Mouse (Mus musculus) cerebellum, adult 2 months (tissue): Measurements from ENCODE around the gene Bnip2. TPM values are rescaled to one million over a fixed set of nuclear protein-coding genes. Genes with fewer than 3 reads are reported as not detected.
"Not testable (repeated sequence)": the region's sequence is repeated elsewhere in the genome, so short reads cannot be mapped to it uniquely, and the experiment has no call there.

Source experiments
- DNase-seq, 2 experiments: peaks; one replicate each; pipeline ENCODE4 v3.0.0; 2021
- H3K27ac ChIP-seq: fragments of 200-500 bp; 2 replicates; pipeline ENCODE4 v1.5.1; 2012; ENCODE audit warnings: low read length, control low read depth, inconsistent platforms; ENCODE audit not compliant: insufficient read depth
- H3K27me3 ChIP-seq: fragments of 200-500 bp; 2 replicates; pipeline ENCODE4 v1.6.1; 2012; ENCODE audit warnings: inconsistent platforms, mild to moderate bottlenecking, low read length, moderate library complexity; ENCODE audit not compliant: control insufficient read depth, insufficient read depth
- H3K4me1 ChIP-seq: fragments of 200-500 bp; 2 replicates; pipeline ENCODE4 v1.6.1; 2011; ENCODE audit warnings: low read length; ENCODE audit not compliant: control insufficient read depth, insufficient read depth
- H3K4me3 ChIP-seq: fragments of 200-500 bp; replicated peaks from 2 replicates; pipeline ENCODE3; 2011; ENCODE audit warnings: mild to moderate bottlenecking, low read depth, low read length, control low read depth; ENCODE audit not compliant: insufficient read depth
- CTCF ChIP-seq: fragments of 200-500 bp; IDR thresholded peaks from 2 replicates; pipeline ENCODE4 v1.5.1; 2011; ENCODE audit warnings: low read depth, mild to moderate bottlenecking, control low read depth, low read length, moderate library complexity, borderline replicate concordance; ENCODE audit not compliant: insufficient read depth
- POLR2A ChIP-seq: fragments of 200-500 bp; IDR thresholded peaks from 2 replicates; pipeline ENCODE4 v1.6.1; 2011; ENCODE audit warnings: low read length, control low read depth, borderline replicate concordance; ENCODE audit not compliant: insufficient read depth
- WGBS: fragments of 180-500 bp; shearing (Covaris S2); methylation state at CpG from one replicate; pipeline ENCODE4 v1.1.7; 2018; 5-methylcytosine and 5-hydroxymethylcytosine counted together
- polyA plus RNA-seq: library from polyadenylated mRNA; depleted of rRNA; stranded (reverse); fragments of >200 nt; gene quantifications from 2 replicates; pipeline ENCODE4 v1.2.3, GENCODE M21; 2012

Gene Bnip2
- polyA plus RNA-seq, 1 experiment, result 43.7 TPM

DNA sequence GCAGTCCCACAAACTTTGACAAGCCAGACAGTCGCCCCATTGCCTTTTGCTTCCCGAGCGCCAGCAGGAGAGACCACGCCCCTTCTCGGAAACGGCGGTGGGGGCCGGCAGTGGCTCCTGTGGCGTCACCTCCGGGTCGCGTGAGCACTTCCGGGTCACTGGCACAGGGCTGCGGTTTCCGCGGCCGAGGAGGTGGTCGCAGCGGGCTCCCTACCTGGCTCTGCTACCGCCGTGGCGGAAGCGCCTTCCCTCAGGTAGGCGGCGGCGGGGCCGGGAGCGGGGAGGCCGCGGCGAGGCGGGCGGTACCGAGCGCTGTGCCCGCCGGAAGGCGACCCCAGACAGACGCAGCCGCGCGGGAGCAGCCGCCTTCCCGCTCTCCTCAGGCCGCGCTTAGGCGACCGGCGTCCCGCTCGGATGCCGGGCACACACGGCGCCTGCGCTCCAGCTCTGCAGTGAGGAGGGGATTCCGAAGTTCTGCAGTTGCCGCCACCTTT is 23.2 kb downstream of the Bnip2 start, which contains the start of gene Gtf2a2:
Gene Gtf2a2, plus strand, starts transcription at position 143 of the 494 bp plus-strand sequence.
- 1% methylated on average over 55 of the region's 57 CpGs for WGBS
- DNase-seq, result peak; percentile 90 to 93
- TF ChIP-seq POLR2A (peak; percentile 83), CTCF (no peak)
- peak within 1 kb of the TSS; percentile 72 for H3K4me3 ChIP-seq
- 0 out of 2 replicates have a peak within 1 kb of the TSS, but pooled peaks have one; percentile 69 for H3K27ac ChIP-seq
- H3K27me3 ChIP-seq, result no peaks in the 10 kb centered on the region
- H3K4me1 ChIP-seq, result no peaks in the 10 kb centered on the region; the same call in 1 of the 2 replicates

DNA sequence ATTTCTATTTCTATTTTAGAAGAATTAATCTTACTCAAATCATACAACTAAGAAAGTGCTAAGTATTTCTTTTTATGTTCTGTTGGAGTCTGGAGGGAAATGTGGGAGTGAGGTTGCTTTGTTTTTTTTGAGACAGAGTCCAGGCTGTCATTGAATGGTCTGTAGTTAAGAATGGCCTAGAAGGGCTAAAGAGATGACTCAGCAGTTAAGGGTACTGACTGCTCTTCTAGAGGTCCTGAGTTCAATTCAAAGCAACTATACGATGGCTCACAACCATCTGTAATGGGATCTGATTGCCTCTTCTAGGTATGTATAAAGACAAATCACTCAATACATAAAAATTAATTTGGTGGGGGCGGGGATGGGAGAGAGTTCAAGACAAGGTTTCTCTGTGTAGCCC is 26.4 kb downstream of the Bnip2 start:
- Histone ChIP-seq H3K27ac (no peak overlapping the region), H3K4me3 (no peak overlapping the region), H3K27me3 (no peaks in the 10 kb centered on the region), H3K4me1 (no peaks in the 10 kb centered on the region; the same call in 1 of the 2 replicates)
- WGBS, result 97% methylated on average over 2 of the region's 2 CpGs
- TF ChIP-seq CTCF (no peak), POLR2A (no peak)
- no peak for DNase-seq

GRCm38 (mm10) chr9:70018879-70019278 is 29.6 kb downstream of the Bnip2 start:
- no peak overlapping the region for H3K4me3 ChIP-seq
- H3K27me3 ChIP-seq, result no peaks in the 10 kb centered on the region
- peak; percentile 14; the same call in 1 of the 2 replicates for TF ChIP-seq CTCF
- TF ChIP-seq POLR2A, result no peak
- DNase-seq, result peak in 1 of 2 experiments; percentile 7
- H3K27ac ChIP-seq, result no peak overlapping the region
- H3K4me1 ChIP-seq, result no peaks in the 10 kb centered on the region

GRCm38 (mm10) chr9:70021610-70022009 is 32.3 kb downstream of the Bnip2 start:
- 68% methylated on average over 1 of the region's 1 CpGs for WGBS
- no peaks in the 10 kb centered on the region for H3K27me3 ChIP-seq
- no peak for DNase-seq
- no peak overlapping the region for H3K27ac ChIP-seq
- H3K4me3 ChIP-seq, result no peak overlapping the region
- no peaks in the 10 kb centered on the region for H3K4me1 ChIP-seq
- TF ChIP-seq POLR2A, result no peak
- no peak for TF ChIP-seq CTCF

- DNase-seq, result no peak
- WGBS, result 93% methylated on average over 4 of the region's 4 CpGs
- TF ChIP-seq CTCF, result no peak
- no peak for TF ChIP-seq POLR2A
- Histone ChIP-seq H3K4me3 (no peak overlapping the region), H3K27me3 (no peaks in the 10 kb centered on the region), H3K4me1 (no peaks in the 10 kb centered on the region), H3K27ac (no peak overlapping the region)
Measured at GRCm38 (mm10) chr9:70022083-70022482, 32.8 kb downstream of the Bnip2 start.

GRCm38 (mm10) chr9:70023615-70024014 is 34.3 kb downstream of the Bnip2 start:
- H3K27ac ChIP-seq, H3K4me3 ChIP-seq, DNase-seq, H3K4me1 ChIP-seq, H3K27me3 ChIP-seq: not testable (repeated sequence)
- 83% methylated on average over 1 of the region's 1 CpGs for WGBS

- TF ChIP-seq POLR2A (no peak), CTCF (no peak)
- no peak overlapping the region for H3K27ac ChIP-seq
- no peak for DNase-seq
- no peaks in the 10 kb centered on the region for H3K4me1 ChIP-seq
- no peak overlapping the region for H3K4me3 ChIP-seq
- no peaks in the 10 kb centered on the region for H3K27me3 ChIP-seq
Measured at GRCm38 (mm10) chr9:70024648-70025047, 35.4 kb downstream of the Bnip2 start.

DNA sequence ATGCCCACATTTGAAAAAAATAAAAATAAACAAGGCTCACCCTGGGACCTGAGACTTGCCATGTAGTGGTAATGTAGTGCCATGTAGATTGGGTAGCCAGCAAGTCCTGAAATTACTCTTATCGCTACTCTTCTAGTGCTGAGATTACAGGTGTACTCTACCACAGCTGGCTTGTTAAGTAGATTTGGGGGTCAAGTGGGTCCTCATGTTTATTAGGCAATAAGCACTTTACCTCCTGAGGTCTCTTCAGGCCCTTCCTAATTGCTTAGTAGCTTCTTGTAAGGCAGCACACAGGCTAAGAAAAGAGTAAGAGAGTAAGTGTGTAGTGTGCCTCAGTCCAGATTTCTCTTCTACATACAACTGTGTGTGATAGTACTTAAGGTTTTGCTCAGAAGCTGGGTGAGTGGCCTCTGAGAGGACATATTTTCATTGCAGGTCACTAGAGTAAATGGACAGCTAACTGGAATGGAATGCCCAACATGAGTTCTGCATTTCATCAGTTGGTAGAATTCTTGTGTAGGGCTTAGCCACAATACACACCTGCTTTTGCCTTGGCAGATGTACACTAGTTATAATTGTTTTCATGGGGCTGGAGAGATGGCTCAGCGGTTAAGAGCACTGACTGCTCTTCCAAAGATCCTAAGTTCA is 36.2 kb downstream of the Bnip2 start:
- Histone ChIP-seq H3K4me1 (no peaks in the 10 kb centered on the region), H3K4me3 (no peak overlapping the region), H3K27me3 (no peaks in the 10 kb centered on the region), H3K27ac (no peak overlapping the region)
- no peak for TF ChIP-seq POLR2A
- no peak for TF ChIP-seq CTCF
- WGBS, result 90% methylated on average over 2 of the region's 2 CpGs
- no peak for DNase-seq

DNA sequence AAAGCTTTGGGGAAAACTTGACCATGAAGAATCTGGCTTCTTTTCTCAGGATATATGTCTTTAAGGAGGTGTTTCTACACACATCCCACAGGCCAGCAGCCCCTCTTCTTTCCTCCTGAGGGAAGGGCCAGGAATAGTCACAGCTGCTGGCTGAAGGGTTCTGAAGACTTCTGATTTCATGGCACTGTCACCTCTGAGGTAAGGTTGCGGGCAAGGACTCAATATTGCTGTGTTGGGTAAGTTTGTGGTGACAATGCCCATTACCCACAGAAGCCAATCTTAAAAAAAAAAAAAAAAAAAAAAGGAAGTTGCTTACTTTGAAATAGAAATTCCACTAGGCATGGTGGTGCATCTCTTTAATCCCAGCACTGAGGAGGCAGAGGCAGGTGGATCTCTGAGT is 42.9 kb downstream of the Bnip2 start:
- Histone ChIP-seq H3K27ac (no peak overlapping the region), H3K4me1 (no peaks in the 10 kb centered on the region), H3K4me3 (no peak overlapping the region), H3K27me3 (no peaks in the 10 kb centered on the region)
- no peak for DNase-seq
- no peak for TF ChIP-seq POLR2A
- TF ChIP-seq CTCF, result no peak
- 93% methylated on average over 1 of the region's 1 CpGs for WGBS
